Mouse (Mus musculus): ENCODE results near the gene Ccdc9.

- TF ChIP-seq CTCF (IDR thresholded peaks at IDR 0.05; ENCODE audit: control insufficient read depth, insufficient read depth, insufficient read length), result no peak
- peak; percentile 78 for TF ChIP-seq MAX (IDR thresholded peaks at IDR 0.05)
- TF ChIP-seq CEBPB (IDR thresholded peaks at IDR 0.05; ENCODE audit: low read depth), result no peak
Measured at GRCm38 (mm10) chr7:16296766-16297390, 10.3 kb upstream of the Ccdc9 start.
